9 mouse cellular contexts compared by ENCODE assay signal in the genomic region with DNA sequence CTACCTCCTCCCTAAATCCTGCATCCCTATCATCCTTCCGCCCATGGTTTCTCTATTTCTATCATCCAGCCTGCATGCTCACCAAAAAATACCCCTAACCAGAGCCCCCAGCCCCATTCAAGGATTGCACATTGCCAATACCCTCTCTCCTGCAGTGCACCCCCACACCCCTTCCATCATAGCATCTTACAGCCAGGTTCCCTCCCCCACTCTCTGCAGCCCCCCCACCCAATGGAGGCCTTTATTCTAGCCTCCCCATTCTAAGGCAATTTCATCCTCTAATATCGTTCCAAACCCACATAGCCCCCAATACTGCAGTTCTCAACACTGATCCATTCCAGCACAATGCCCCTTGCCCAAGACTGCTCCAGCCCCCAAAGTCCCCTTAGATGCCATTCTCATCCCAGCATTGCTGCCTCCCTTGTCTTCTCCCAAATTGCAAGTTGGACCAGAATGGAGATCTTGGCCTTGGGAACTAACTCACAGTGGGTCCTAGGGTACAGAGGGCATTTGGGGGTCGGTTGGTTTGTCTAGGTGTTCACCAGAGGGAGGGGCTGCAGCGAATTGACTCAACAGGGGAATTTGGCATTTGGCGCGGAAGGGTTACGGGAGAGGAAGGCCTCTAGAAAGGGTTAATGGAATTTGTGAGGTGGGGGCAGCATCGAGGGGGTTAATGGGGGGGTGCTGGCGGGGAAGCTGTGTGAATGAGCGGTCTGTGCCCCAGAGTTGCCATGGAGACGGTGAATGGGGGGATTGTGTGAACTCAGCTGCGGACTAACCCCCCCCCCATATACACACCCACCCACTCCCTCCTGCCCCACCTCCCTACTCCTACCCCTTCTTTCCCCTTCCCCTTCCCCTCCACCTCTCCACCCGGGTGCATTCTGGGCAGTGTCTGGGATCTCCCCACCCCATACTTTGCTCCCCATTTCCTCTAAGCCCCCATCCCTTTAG. TPM values are rescaled to one million over a fixed set of nuclear protein-coding genes. Genes with fewer than 3 reads are reported as not detected.
A peak's percentile ranks its signal among the peaks of the same experiment; 100 is the strongest.
DNase-seq lines count a peak whose midpoint lies in the region; ATAC-seq and TF ChIP-seq lines count a peak whose summit lies in the region.
"Had no signal": no experiment of that assay in that cellular context is flagged by ENCODE, and none has a peak within 500 bp of the region (broad histone marks: within the 10 kb centered on the region; RNA-seq: fewer than 3 reads in every experiment).

No protein-coding gene starts in this region.

- no peaks in the 10 kb centered on the region for H3K27me3 ChIP-seq in kidney, postnatal 0 days (ENCODE audit: insufficient read depth, low read length)
- peaks cover 99% of the 10 kb centered on the region for H3K27me3 ChIP-seq in embryonic facial prominence, embryonic 10.5 days (replicated peaks; ENCODE audit: low read depth, poor library complexity, severe bottlenecking)
- H3K27me3 ChIP-seq in hindbrain, postnatal 0 days (ENCODE audit: insufficient read depth, low read length): no peaks in the 10 kb centered on the region
- peaks cover 14% of the 10 kb centered on the region for H3K27me3 ChIP-seq in neural tube, embryonic 13.5 days

- peak overlapping the region; percentile 53 for H3K4me2 ChIP-seq in kidney, postnatal 0 days (ENCODE audit: low read length)
- H3K4me2 ChIP-seq in hindbrain, postnatal 0 days (ENCODE audit: low read depth, low read length): peak overlapping the region; percentile 56
- peak overlapping the region; percentile 59 for H3K4me2 ChIP-seq in neural tube, embryonic 13.5 days

- 0 out of 2 replicates have a peak overlapping the region, but pooled peaks have one; percentile 18 for H3K9ac ChIP-seq in kidney, postnatal 0 days (ENCODE audit: low read depth, low read length)
- peak overlapping the region; percentile 69 for H3K9ac ChIP-seq in hindbrain, postnatal 0 days (replicated peaks; ENCODE audit: low read length)
- peak overlapping the region; percentile 80 for H3K9ac ChIP-seq in neural tube, embryonic 13.5 days

- no peaks in the 10 kb centered on the region for H3K4me1 ChIP-seq in kidney, postnatal 0 days (replicated peaks; ENCODE audit: insufficient read depth, low read length)
- H3K4me1 ChIP-seq in embryonic facial prominence, embryonic 10.5 days: peaks cover 49% of the 10 kb centered on the region
- H3K4me1 ChIP-seq in hindbrain, postnatal 0 days (ENCODE audit: insufficient read depth, low read length): no peaks in the 10 kb centered on the region
- peaks cover 40% of the 10 kb centered on the region for H3K4me1 ChIP-seq in neural tube, embryonic 13.5 days (replicated peaks)

- no peaks in the 10 kb centered on the region for H3K9me3 ChIP-seq in kidney, postnatal 0 days (replicated peaks; ENCODE audit: low read length)
- no peaks in the 10 kb centered on the region for H3K9me3 ChIP-seq in embryonic facial prominence, embryonic 10.5 days
- H3K9me3 ChIP-seq in hindbrain, postnatal 0 days (ENCODE audit: low read length): no peaks in the 10 kb centered on the region
- no peaks in the 10 kb centered on the region for H3K9me3 ChIP-seq in neural tube, embryonic 13.5 days

- WGBS in kidney, postnatal 0 days: 36% methylated on average over 13 of the region's 13 CpGs
- WGBS in embryonic facial prominence, embryonic 10.5 days: 17% methylated on average over 13 of the region's 13 CpGs
- 29% methylated on average over 13 of the region's 13 CpGs for WGBS in hindbrain, postnatal 0 days
- WGBS in neural tube, embryonic 13.5 days: 19% methylated on average over 13 of the region's 13 CpGs

- no peaks in the 10 kb centered on the region for H3K36me3 ChIP-seq in kidney, postnatal 0 days (ENCODE audit: insufficient read depth, low read length)
- H3K36me3 ChIP-seq in embryonic facial prominence, embryonic 10.5 days (replicated peaks): peaks cover 33% of the 10 kb centered on the region
- no peaks in the 10 kb centered on the region for H3K36me3 ChIP-seq in hindbrain, postnatal 0 days (ENCODE audit: insufficient read depth, low read length)
- peaks cover 25% of the 10 kb centered on the region for H3K36me3 ChIP-seq in neural tube, embryonic 13.5 days

- H3K27ac ChIP-seq in kidney, postnatal 0 days: no peak overlapping the region
- peak overlapping the region; percentile 76 for H3K27ac ChIP-seq in embryonic facial prominence, embryonic 10.5 days (replicated peaks)
- peak overlapping the region; percentile 87 for H3K27ac ChIP-seq in hindbrain, postnatal 0 days
- peak overlapping the region; percentile 89 for H3K27ac ChIP-seq in neural tube, embryonic 13.5 days (replicated peaks)

- no peak for TF ChIP-seq CTCF in kidney, postnatal 0 days (IDR thresholded peaks at IDR 0.05; ENCODE audit: low read depth)
- TF ChIP-seq CTCF in hindbrain, postnatal 0 days (IDR thresholded peaks at IDR 0.05; ENCODE audit: low read depth): no peak

- peak overlapping the region; percentile 18 for H3K4me3 ChIP-seq in kidney, postnatal 0 days (replicated peaks; ENCODE audit: low read depth, low read length)
- peak overlapping the region; percentile 53 for H3K4me3 ChIP-seq in embryonic facial prominence, embryonic 10.5 days
- peak overlapping the region; percentile 53 for H3K4me3 ChIP-seq in hindbrain, postnatal 0 days (ENCODE audit: low read length)
- H3K4me3 ChIP-seq in neural tube, embryonic 13.5 days: peak overlapping the region; percentile 58

- peak; percentile 37; the same call in 1 of the 2 replicates for ATAC-seq in kidney, postnatal 0 days (replicated peaks; ENCODE audit: low FRiP score, low read depth)
- ATAC-seq in hindbrain, postnatal 0 days: peak; percentile 82
- ATAC-seq in neural tube, embryonic 13.5 days (ENCODE audit: low read depth): peak; percentile 65
- no peak for ATAC-seq in activated CD4-positive, CD25-positive, alpha-beta regulatory T cell, adult 4 months

- DNase-seq in kidney, postnatal 0 days (ENCODE audit: low spot score): no peak
- no peak for DNase-seq in kidney, adult 18-20 months
- DNase-seq in embryonic facial prominence, embryonic 10.5 days (ENCODE audit: low spot score): peak; percentile 60
- peak; percentile 77 for DNase-seq in hindbrain, postnatal 0 days (ENCODE audit: low spot score)
- no peak for DNase-seq in adrenal gland, adult 2 months
- DNase-seq in thymus, postnatal 4 days: no peak

RNA-seq across cellular contexts. Expression of gene Nlgn3, which starts 0.8 kb away (rescaled TPM):
- 1.7 and 2.8 TPM in 2 replicates for polyA plus RNA-seq in kidney, postnatal 0 days (2015; fragmentation: Nextera tagmentation; extraction: Ambion mirVana)
- polyA plus RNA-seq in embryonic facial prominence, embryonic 10.5 days (2016; fragmentation: Nextera tagmentation; extraction: Ambion mirVana): 4.9 and 8.3 TPM in 2 replicates
- 152 and 171 TPM in 2 replicates for total RNA-seq in hindbrain, postnatal 0 days (2014; rRNA removed)
- polyA plus RNA-seq in hindbrain, postnatal 0 days (2015; fragmentation: Nextera tagmentation; extraction: Ambion mirVana): 59.7 and 70.1 TPM in 2 replicates
- polyA plus RNA-seq in neural tube, embryonic 13.5 days (2015; fragmentation: Nextera tagmentation; extraction: Ambion mirVana): 59.3 and 63.7 TPM in 2 replicates
- 10 to 100 TPM in 1 of 2 experiments, 1 to 10 TPM in 1; 5.2 to 28.2 TPM for total RNA-seq in adrenal gland, adult 2 months (2021)
- 2.8 and 3.9 TPM in 2 replicates for polyA plus RNA-seq in adrenal gland, adult 2 months (2012; rRNA removed)
- polyA plus RNA-seq in activated CD4-positive, CD25-positive, alpha-beta regulatory T cell, adult 4 months (2017; shearing (Covaris generic)): under 1 TPM in 1 of 2 experiments, not detected in 1; 0.33 TPM

RNA-seq across cellular contexts. Expression of gene Med12, which starts 25.9 kb away (rescaled TPM):
- 19.8 and 21.1 TPM in 2 replicates for polyA plus RNA-seq in kidney, postnatal 0 days (2015; fragmentation: Nextera tagmentation; extraction: Ambion mirVana)
- 37.7 and 39.0 TPM in 2 replicates for polyA plus RNA-seq in embryonic facial prominence, embryonic 10.5 days (2016; fragmentation: Nextera tagmentation; extraction: Ambion mirVana)
- total RNA-seq in hindbrain, postnatal 0 days (2014; rRNA removed): 50.0 and 64.9 TPM in 2 replicates
- polyA plus RNA-seq in hindbrain, postnatal 0 days (2015; fragmentation: Nextera tagmentation; extraction: Ambion mirVana): 19.0 TPM in 2 replicates
- polyA plus RNA-seq in neural tube, embryonic 13.5 days (2015; fragmentation: Nextera tagmentation; extraction: Ambion mirVana): 25.9 and 26.6 TPM in 2 replicates
- 10 to 100 TPM; 30.2 to 36.4 TPM for total RNA-seq in adrenal gland, adult 2 months (2021)
- polyA plus RNA-seq in adrenal gland, adult 2 months (2012; rRNA removed): 132 and 157 TPM in 2 replicates
- polyA plus RNA-seq in activated CD4-positive, CD25-positive, alpha-beta regulatory T cell, adult 4 months (2017; shearing (Covaris generic)): 10 to 100 TPM; 61.4 to 95.8 TPM

RNA-seq across cellular contexts. Expression of gene Gm20489, which starts 30.9 kb away (rescaled TPM):
- polyA plus RNA-seq in kidney, postnatal 0 days (2015; fragmentation: Nextera tagmentation; extraction: Ambion mirVana): not detected in 2 replicates
- polyA plus RNA-seq in embryonic facial prominence, embryonic 10.5 days (2016; fragmentation: Nextera tagmentation; extraction: Ambion mirVana): not detected in 2 replicates
- not detected in 2 replicates for total RNA-seq in hindbrain, postnatal 0 days (2014; rRNA removed)
- polyA plus RNA-seq in hindbrain, postnatal 0 days (2015; fragmentation: Nextera tagmentation; extraction: Ambion mirVana): not detected in 2 replicates
- not detected in 2 replicates for polyA plus RNA-seq in neural tube, embryonic 13.5 days (2015; fragmentation: Nextera tagmentation; extraction: Ambion mirVana)
- total RNA-seq in adrenal gland, adult 2 months (2021): not detected
- polyA plus RNA-seq in adrenal gland, adult 2 months (2012; rRNA removed): not detected in 2 replicates
- polyA plus RNA-seq in activated CD4-positive, CD25-positive, alpha-beta regulatory T cell, adult 4 months (2017; shearing (Covaris generic)): not detected
- polyA plus RNA-seq: testis, adult 2 months had no signal

RNA-seq across cellular contexts. Expression of gene Il2rg, which starts 31.7 kb away (rescaled TPM):
- 18.7 and 20.0 TPM in 2 replicates for polyA plus RNA-seq in kidney, postnatal 0 days (2015; fragmentation: Nextera tagmentation; extraction: Ambion mirVana)
- polyA plus RNA-seq in embryonic facial prominence, embryonic 10.5 days (2016; fragmentation: Nextera tagmentation; extraction: Ambion mirVana): 3.2 and 3.3 TPM in 2 replicates
- total RNA-seq in hindbrain, postnatal 0 days (2014; rRNA removed): 1.7 and 2.7 TPM in 2 replicates
- 5.1 and 5.8 TPM in 2 replicates for polyA plus RNA-seq in hindbrain, postnatal 0 days (2015; fragmentation: Nextera tagmentation; extraction: Ambion mirVana)
- polyA plus RNA-seq in neural tube, embryonic 13.5 days (2015; fragmentation: Nextera tagmentation; extraction: Ambion mirVana): 6.8 and 7.1 TPM in 2 replicates
- 1 to 10 TPM; 5.9 to 8.4 TPM for total RNA-seq in adrenal gland, adult 2 months (2021)
- 3.7 TPM in 2 replicates for polyA plus RNA-seq in adrenal gland, adult 2 months (2012; rRNA removed)
- polyA plus RNA-seq in activated CD4-positive, CD25-positive, alpha-beta regulatory T cell, adult 4 months (2017; shearing (Covaris generic)): 1,000 to 10,000 TPM; 1,410 to 1,592 TPM

RNA-seq across cellular contexts. Expression of gene Gm614, which starts 36.0 kb away (rescaled TPM):
- polyA plus RNA-seq in kidney, postnatal 0 days (2015; fragmentation: Nextera tagmentation; extraction: Ambion mirVana): not detected in 2 replicates
- polyA plus RNA-seq in embryonic facial prominence, embryonic 10.5 days (2016; fragmentation: Nextera tagmentation; extraction: Ambion mirVana): not detected in 2 replicates
- not detected in 2 replicates for total RNA-seq in hindbrain, postnatal 0 days (2014; rRNA removed)
- not detected in 2 replicates for polyA plus RNA-seq in hindbrain, postnatal 0 days (2015; fragmentation: Nextera tagmentation; extraction: Ambion mirVana)
- not detected in 2 replicates for polyA plus RNA-seq in neural tube, embryonic 13.5 days (2015; fragmentation: Nextera tagmentation; extraction: Ambion mirVana)
- total RNA-seq in adrenal gland, adult 2 months (2021): not detected
- not detected in 2 replicates for polyA plus RNA-seq in adrenal gland, adult 2 months (2012; rRNA removed)
- 1 to 10 TPM; 2.8 to 3.5 TPM for polyA plus RNA-seq in activated CD4-positive, CD25-positive, alpha-beta regulatory T cell, adult 4 months (2017; shearing (Covaris generic))

Comparison
In these comparisons a context has a peak if more than half of its experiments do, and no peak if none do; other contexts are left out.
1. DNase-seq: peak in embryonic facial prominence, embryonic 10.5 days (single experiment) and hindbrain, postnatal 0 days (single experiment); none in kidney, postnatal 0 days (single experiment), kidney, adult 18-20 months (single experiment), adrenal gland, adult 2 months (single experiment) and thymus, postnatal 4 days (single experiment).
2. H3K9ac ChIP-seq: peak in every context shown above with its lines; median percentile 80 in neural tube, embryonic 13.5 days; 69 in hindbrain, postnatal 0 days; 18 in kidney, postnatal 0 days.
3. Peak in every context shown above with its lines, with median percentiles within 50 percentile points of each other: H3K4me2 ChIP-seq and H3K4me3 ChIP-seq.